ENCODE assay signal across 14 mouse cellular contexts in the genomic region with DNA sequence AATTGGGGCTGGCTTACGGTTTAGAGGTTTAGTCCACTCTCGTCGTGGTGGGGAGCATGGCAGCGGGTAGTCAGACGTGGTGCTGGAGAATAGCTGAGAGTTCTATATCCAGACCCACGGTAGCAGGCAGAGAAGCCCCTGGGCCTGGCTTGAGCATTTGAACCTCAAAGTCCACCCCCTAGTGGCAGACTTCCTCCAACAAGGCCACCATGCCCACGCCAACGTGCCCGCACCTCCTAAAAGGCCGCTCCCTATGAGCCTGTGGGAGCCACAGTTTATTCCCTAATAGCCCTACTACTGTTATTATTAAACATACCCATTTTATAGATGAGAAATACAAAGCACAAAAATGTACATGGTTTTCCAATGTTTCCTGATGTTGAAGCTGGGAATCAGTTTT. TPM values are rescaled to one million over a fixed set of nuclear protein-coding genes. Genes with fewer than 3 reads are reported as not detected.
DNase-seq lines count a peak whose midpoint lies in the region; ATAC-seq and TF ChIP-seq lines count a peak whose summit lies in the region.
"Had no signal": no experiment of that assay in that cellular context is flagged by ENCODE, and none has a peak within 500 bp of the region (broad histone marks: within the 10 kb centered on the region; RNA-seq: fewer than 3 reads in every experiment).

No protein-coding gene starts in this region.

- no peaks in the 10 kb centered on the region for H3K36me3 ChIP-seq in intestine, postnatal 0 days (ENCODE audit: control insufficient read depth, insufficient read depth)
- no peaks in the 10 kb centered on the region for H3K36me3 ChIP-seq in intestine, embryonic 15.5 days
- H3K36me3 ChIP-seq in liver, postnatal 0 days (replicated peaks; ENCODE audit: insufficient read depth, low read length), result no peaks in the 10 kb centered on the region
- no peaks in the 10 kb centered on the region for H3K36me3 ChIP-seq in liver, embryonic 11.5 days (ENCODE audit: control insufficient read depth, insufficient read depth, low read length)
- no peaks in the 10 kb centered on the region for H3K36me3 ChIP-seq in CH12.LX (replicated peaks in 1 of 2; ENCODE audit: control insufficient read depth in 1 of 2, insufficient read depth in 1 of 2, low read length in 1 of 2)
- H3K36me3 ChIP-seq: limb, embryonic 15.5 days; neural tube, embryonic 15.5 days had no signal

- TF ChIP-seq EP300 in liver, postnatal 0 days (IDR thresholded peaks at IDR 0.05; ENCODE audit: low read depth), result no peak
- TF ChIP-seq EP300 in CH12.LX (IDR thresholded peaks at IDR 0.05; ENCODE audit: low read length), result no peak

- 87% methylated on average over 10 of the region's 10 CpGs for WGBS in intestine, postnatal 0 days
- 82% methylated on average over 10 of the region's 10 CpGs for WGBS in intestine, embryonic 15.5 days
- WGBS in liver, postnatal 0 days (ENCODE audit: insufficient replicate concordance), result 77% methylated on average over 10 of the region's 10 CpGs
- 76% methylated on average over 10 of the region's 10 CpGs for WGBS in liver, embryonic 11.5 days

- H3K4me3 ChIP-seq in intestine, postnatal 0 days (ENCODE audit: low read depth, low read length), result no peak overlapping the region
- H3K4me3 ChIP-seq in intestine, embryonic 15.5 days (replicated peaks), result no peak overlapping the region
- no peak overlapping the region for H3K4me3 ChIP-seq in liver, postnatal 0 days (ENCODE audit: low read depth, low read length)
- H3K4me3 ChIP-seq in liver, embryonic 11.5 days (ENCODE audit: low read depth, low read length), result no peak overlapping the region
- H3K4me3 ChIP-seq in CH12.LX (replicated peaks in 1 of 3; ENCODE audit: low read depth in 2 of 3, low read length in 2 of 3, poor library complexity in 1 of 3), result no peak overlapping the region
- H3K4me3 ChIP-seq: limb, embryonic 15.5 days; megakaryocyte, embryonic 14.5 days; neural tube, embryonic 15.5 days had no signal

- no peaks in the 10 kb centered on the region for H3K9me3 ChIP-seq in intestine, postnatal 0 days (ENCODE audit: control insufficient read depth)
- no peaks in the 10 kb centered on the region for H3K9me3 ChIP-seq in intestine, embryonic 15.5 days
- H3K9me3 ChIP-seq in liver, postnatal 0 days (ENCODE audit: low read length), result no peaks in the 10 kb centered on the region
- H3K9me3 ChIP-seq in liver, embryonic 11.5 days (ENCODE audit: control insufficient read depth, low read length), result no peaks in the 10 kb centered on the region
- H3K9me3 ChIP-seq in CH12.LX (replicated peaks; ENCODE audit: low read length), result peaks cover 1% of the 10 kb centered on the region
- H3K9me3 ChIP-seq: limb, embryonic 15.5 days; neural tube, embryonic 15.5 days had no signal

- H3K9ac ChIP-seq in intestine, postnatal 0 days (ENCODE audit: low read depth, low read length), result no peak overlapping the region
- H3K9ac ChIP-seq in intestine, embryonic 15.5 days, result no peak overlapping the region
- H3K9ac ChIP-seq in liver, postnatal 0 days (replicated peaks), result no peak overlapping the region
- no peak overlapping the region for H3K9ac ChIP-seq in liver, embryonic 11.5 days (ENCODE audit: low read depth, low read length)
- H3K9ac ChIP-seq in CH12.LX (ENCODE audit: insufficient read depth, low read depth), result no peak overlapping the region
- H3K9ac ChIP-seq: limb, embryonic 15.5 days; neural tube, embryonic 15.5 days had no signal

- DNase-seq in liver, postnatal 0 days, result no peak
- no peak for DNase-seq in liver, embryonic 11.5 days (ENCODE audit: low spot score)
- peak; percentile 27 to 28 for DNase-seq in B cell, adult 2 months
- DNase-seq in CH12.LX (ENCODE audit: extremely low read depth), result no peak
- DNase-seq in right cerebral cortex, postnatal 36 days (ENCODE audit: low spot score in 2 of 2), result no peak
- DNase-seq: adrenal gland, adult 2 months; heart, postnatal 36 days; right cerebral cortex, adult 18-20 months; thymus, adult 18-20 months had no signal

- no peak overlapping the region for H3K4me2 ChIP-seq in intestine, postnatal 0 days (replicated peaks; ENCODE audit: low read depth)
- H3K4me2 ChIP-seq in intestine, embryonic 15.5 days (replicated peaks), result no peak overlapping the region
- H3K4me2 ChIP-seq in liver, postnatal 0 days (ENCODE audit: low read depth, low read length), result no peak overlapping the region
- no peak overlapping the region for H3K4me2 ChIP-seq in liver, embryonic 11.5 days
- no peak overlapping the region for H3K4me2 ChIP-seq in CH12.LX (ENCODE audit: insufficient read depth, low read depth, poor library complexity, severe bottlenecking)
- H3K4me2 ChIP-seq: limb, embryonic 15.5 days; neural tube, embryonic 15.5 days had no signal

- ATAC-seq in intestine, postnatal 0 days, result no peak
- ATAC-seq in intestine, embryonic 15.5 days, result no peak
- ATAC-seq in liver, postnatal 0 days, result no peak
- no peak for ATAC-seq in liver, embryonic 11.5 days (replicated peaks; ENCODE audit: low FRiP score)

- no peak for TF ChIP-seq POLR2A in CH12.LX (IDR thresholded peaks at IDR 0.05; ENCODE audit: low read depth, low read length)

- peak; percentile 3 for TF ChIP-seq RAD21 in CH12.LX (IDR thresholded peaks at IDR 0.05; ENCODE audit: low read depth, low read length)

- H3K4me1 ChIP-seq in intestine, postnatal 0 days (replicated peaks; ENCODE audit: control insufficient read depth, insufficient read depth, low read length), result no peaks in the 10 kb centered on the region
- H3K4me1 ChIP-seq in intestine, embryonic 15.5 days (replicated peaks), result no peaks in the 10 kb centered on the region
- no peaks in the 10 kb centered on the region for H3K4me1 ChIP-seq in liver, postnatal 0 days (ENCODE audit: insufficient read depth)
- no peaks in the 10 kb centered on the region for H3K4me1 ChIP-seq in liver, embryonic 11.5 days (replicated peaks; ENCODE audit: control insufficient read depth, insufficient read depth, low read length)
- peaks cover 0 to 18% of the 10 kb centered on the region in 2 experiments; a peak in 3 of 4 replicates for H3K4me1 ChIP-seq in CH12.LX (ENCODE audit: control insufficient read depth in 1 of 2, insufficient read depth in 2 of 2)
- H3K4me1 ChIP-seq: limb, embryonic 15.5 days; megakaryocyte, embryonic 14.5 days; neural tube, embryonic 15.5 days had no signal

- dilution Hi-C loops in CH12.LX (cut with MboI; ENCODE audit: extremely low pct_ligation_motif_present, extremely low pct_unique_long_range_greater_than_20kb, low sequenced_read_pairs), result no loop called here

- in situ Hi-C loops in CH12.LX (cut with MboI; ENCODE audit: low pct_ligation_motif_present, low pct_unique_long_range_greater_than_20kb, low sequenced_read_pairs), result no loop called here

- peak; percentile 41 for TF ChIP-seq CTCF in intestine, postnatal 0 days (IDR thresholded peaks at IDR 0.05; ENCODE audit: low read depth)
- TF ChIP-seq CTCF in liver, postnatal 0 days (IDR thresholded peaks at IDR 0.05; ENCODE audit: low read depth), result peak; percentile 29; the same call in 1 of the 2 replicates
- TF ChIP-seq CTCF in CH12.LX (conservative IDR thresholded peaks at IDR 0.05 in 1 of 2, IDR thresholded peaks at IDR 0.05 in 1 of 2; ENCODE audit: low read depth in 2 of 2, low read length in 2 of 2), result peak in 1 of 2 experiments; percentile 39; a peak in 2 of 4 replicates

- no peaks in the 10 kb centered on the region for H3K27me3 ChIP-seq in intestine, postnatal 0 days (replicated peaks; ENCODE audit: control insufficient read depth, insufficient read depth, low read length)
- no peaks in the 10 kb centered on the region for H3K27me3 ChIP-seq in intestine, embryonic 15.5 days (replicated peaks)
- no peaks in the 10 kb centered on the region for H3K27me3 ChIP-seq in liver, postnatal 0 days (ENCODE audit: insufficient read depth, low read length)
- no peaks in the 10 kb centered on the region for H3K27me3 ChIP-seq in liver, embryonic 11.5 days (replicated peaks; ENCODE audit: control insufficient read depth, insufficient read depth, low read length)
- H3K27me3 ChIP-seq in CH12.LX (replicated peaks), result no peaks in the 10 kb centered on the region
- H3K27me3 ChIP-seq: limb, embryonic 15.5 days; neural tube, embryonic 15.5 days had no signal

- no peaks in the 10 kb centered on the region for H3K79me2 ChIP-seq in CH12.LX (replicated peaks; ENCODE audit: control insufficient read depth, extremely low read depth, insufficient read depth, poor library complexity, severe bottlenecking)

- no peak overlapping the region for H3K27ac ChIP-seq in intestine, postnatal 0 days (ENCODE audit: low read depth, low read length)
- H3K27ac ChIP-seq in intestine, embryonic 15.5 days, result no peak overlapping the region
- H3K27ac ChIP-seq in liver, postnatal 0 days (ENCODE audit: low read depth), result no peak overlapping the region
- no peak overlapping the region for H3K27ac ChIP-seq in liver, embryonic 11.5 days (ENCODE audit: low read depth, low read length)
- H3K27ac ChIP-seq in CH12.LX (ENCODE audit: insufficient read depth, low read depth), result no peak overlapping the region
- H3K27ac ChIP-seq: limb, embryonic 15.5 days; neural tube, embryonic 15.5 days had no signal

TF ChIP-seq in CH12.LX, 34 proteins besides CTCF, POLR2A, EP300 and RAD21:
- peak; percentile 27; the same call in 1 of the 2 replicates for TF ChIP-seq SMC3 (IDR thresholded peaks at IDR 0.05; ENCODE audit: low read depth, low read length)
- no peak for TF ChIP-seq JUN (IDR thresholded peaks at IDR 0.05; ENCODE audit: insufficient read depth, low read depth, low read length)

RNA-seq across cellular contexts. Expression of a gene that starts 19.2 kb away (rescaled TPM):
- 2.5 and 2.6 TPM in 2 replicates for polyA plus RNA-seq in intestine, postnatal 0 days (2015; fragmentation: Nextera tagmentation; extraction: Ambion mirVana)
- 4.1 and 4.6 TPM in 2 replicates for polyA plus RNA-seq in intestine, embryonic 15.5 days (2015; fragmentation: Nextera tagmentation; extraction: Ambion mirVana)
- polyA plus RNA-seq in liver, postnatal 0 days (2015; fragmentation: Nextera tagmentation; extraction: Ambion mirVana), result 0.70 and 0.71 TPM in 2 replicates
- 2.5 and 2.9 TPM in 2 replicates for polyA plus RNA-seq in liver, embryonic 11.5 days (2014; fragmentation: Nextera tagmentation; extraction: Ambion mirVana)
- total RNA-seq in CH12.LX (2012; rRNA removed) (1.5 and 1.9 TPM in 2 replicates), CH12.LX (2014; rRNA removed) (1.9 and 2.1 TPM in 2 replicates)
- 1.7 and 1.9 TPM in 2 replicates for polyA plus RNA-seq in CH12.LX (2012; ENCODE audit: insufficient read length, low read depth)

Comparison
In these comparisons a context has a peak if more than half of its experiments do, and no peak if none do; other contexts are left out.
1. DNase-seq: peak in B cell, adult 2 months (2 of 2); none in liver, postnatal 0 days (single experiment), liver, embryonic 11.5 days (single experiment), CH12.LX (single experiment) and right cerebral cortex, postnatal 36 days (0 of 2).